ENCODE assay signal across 9 mouse cellular contexts in genomic region chr5:64610562-64611405, GRCm38 (mm10).
DNase-seq lines count a peak whose midpoint lies in the region; ATAC-seq and TF ChIP-seq lines count a peak whose summit lies in the region.
"Had no signal": no experiment of that assay in that cellular context is flagged by ENCODE, and none has a peak within 500 bp of the region (broad histone marks: within the 10 kb centered on the region; RNA-seq: fewer than 3 reads in every experiment).

No protein-coding gene starts in this region.

- intact Hi-C loops in left cerebral cortex, adult 2 months (cut with DNase I), result no loop called here

- peak; percentile 90 for ATAC-seq in embryonic facial prominence, embryonic 11.5 days (replicated peaks; ENCODE audit: insufficient number of reproducible peaks, low FRiP score, low TSS enrichment, low read depth)
- peak; percentile 92 for ATAC-seq in heart, embryonic 14.5 days (ENCODE audit: insufficient number of reproducible peaks, insufficient read depth, low FRiP score, low read depth)
- ATAC-seq in kidney, embryonic 15.5 days (replicated peaks; ENCODE audit: low FRiP score), result peak; percentile 96
- ATAC-seq in stomach, embryonic 14.5 days (ENCODE audit: insufficient number of reproducible peaks, insufficient read depth, low FRiP score, low read depth), result peak; percentile 91; the same call in 1 of the 2 replicates

- H3K27ac ChIP-seq in left cerebral cortex, adult 2 months, result peak overlapping the region; percentile 40; the same call in 1 of the 2 replicates
- peak overlapping the region; percentile 74 for H3K27ac ChIP-seq in embryonic facial prominence, embryonic 11.5 days (replicated peaks; ENCODE audit: low read depth, low read length)
- H3K27ac ChIP-seq in heart, embryonic 14.5 days (replicated peaks in 1 of 2; ENCODE audit: control insufficient read depth in 1 of 2, insufficient read depth in 1 of 2, low read depth in 2 of 2, low read length in 2 of 2), result peak overlapping the region; percentile 77 to 83
- peak overlapping the region; percentile 91 for H3K27ac ChIP-seq in kidney, embryonic 15.5 days
- H3K27ac ChIP-seq in stomach, embryonic 14.5 days (ENCODE audit: low read length), result peak overlapping the region; percentile 74; the same call in 1 of the 2 replicates

- no peaks in the 10 kb centered on the region for H3K9me3 ChIP-seq in embryonic facial prominence, embryonic 11.5 days (replicated peaks; ENCODE audit: control insufficient read depth, low read length)
- no peaks in the 10 kb centered on the region for H3K9me3 ChIP-seq in heart, embryonic 14.5 days (ENCODE audit: control insufficient read depth, low read length)
- no peaks in the 10 kb centered on the region for H3K9me3 ChIP-seq in kidney, embryonic 15.5 days (replicated peaks)
- no peaks in the 10 kb centered on the region for H3K9me3 ChIP-seq in stomach, embryonic 14.5 days (ENCODE audit: control insufficient read depth, low read depth, low read length)

- H3K27me3 ChIP-seq in embryonic facial prominence, embryonic 11.5 days (ENCODE audit: control insufficient read depth, insufficient read depth, low read length), result no peaks in the 10 kb centered on the region
- no peaks in the 10 kb centered on the region for H3K27me3 ChIP-seq in heart, embryonic 14.5 days (ENCODE audit: control insufficient read depth, insufficient read depth, low read length)
- H3K27me3 ChIP-seq in kidney, embryonic 15.5 days, result no peaks in the 10 kb centered on the region
- H3K27me3 ChIP-seq in stomach, embryonic 14.5 days (ENCODE audit: control insufficient read depth, insufficient read depth, low read length), result no peaks in the 10 kb centered on the region
- H3K27me3 ChIP-seq: CH12.LX had no signal

- no peaks in the 10 kb centered on the region; the same call in 1 of the 2 replicates for H3K4me1 ChIP-seq in embryonic facial prominence, embryonic 11.5 days (ENCODE audit: control insufficient read depth, insufficient read depth, low read length)
- peaks cover 11 to 17% of the 10 kb centered on the region in 2 experiments for H3K4me1 ChIP-seq in heart, embryonic 14.5 days (ENCODE audit: control insufficient read depth in 2 of 2, insufficient read depth in 2 of 2, low read length in 2 of 2)
- H3K4me1 ChIP-seq in kidney, embryonic 15.5 days, result peaks cover 19% of the 10 kb centered on the region
- H3K4me1 ChIP-seq in stomach, embryonic 14.5 days (ENCODE audit: control insufficient read depth, insufficient read depth, low read length), result peaks cover 17% of the 10 kb centered on the region

- WGBS in embryonic facial prominence, embryonic 11.5 days, result 10% methylated on average over 12 of the region's 13 CpGs
- WGBS in heart, embryonic 14.5 days, result 18% methylated on average over 12 of the region's 13 CpGs
- 16% methylated on average over 12 of the region's 13 CpGs for WGBS in kidney, embryonic 15.5 days
- WGBS in stomach, embryonic 14.5 days, result 15% methylated on average over 12 of the region's 13 CpGs

- no peak overlapping the region for H3K4me3 ChIP-seq in left cerebral cortex, adult 2 months
- H3K4me3 ChIP-seq in embryonic facial prominence, embryonic 11.5 days (ENCODE audit: low read depth, low read length), result no peak overlapping the region
- H3K4me3 ChIP-seq in heart, embryonic 14.5 days (ENCODE audit: control insufficient read depth in 1 of 2, insufficient read depth in 1 of 2, low read depth in 1 of 2, low read length in 2 of 2), result no peak overlapping the region
- no peak overlapping the region for H3K4me3 ChIP-seq in kidney, embryonic 15.5 days (replicated peaks)
- H3K4me3 ChIP-seq in stomach, embryonic 14.5 days (ENCODE audit: low read depth, low read length), result no peak overlapping the region

- H3K9ac ChIP-seq in embryonic facial prominence, embryonic 11.5 days (replicated peaks; ENCODE audit: low read length), result peak overlapping the region; percentile 11
- H3K9ac ChIP-seq in heart, embryonic 14.5 days (ENCODE audit: low read length), result peak overlapping the region; percentile 46; the same call in 1 of the 2 replicates
- no peak overlapping the region for H3K9ac ChIP-seq in kidney, embryonic 15.5 days
- no peak overlapping the region for H3K9ac ChIP-seq in stomach, embryonic 14.5 days (replicated peaks; ENCODE audit: low read depth, low read length)

- H3K36me3 ChIP-seq in embryonic facial prominence, embryonic 11.5 days (replicated peaks; ENCODE audit: control insufficient read depth, insufficient read depth, low read depth, low read length), result no peaks in the 10 kb centered on the region
- no peaks in the 10 kb centered on the region for H3K36me3 ChIP-seq in heart, embryonic 14.5 days (ENCODE audit: control insufficient read depth, insufficient read depth, low read length)
- H3K36me3 ChIP-seq in kidney, embryonic 15.5 days, result no peaks in the 10 kb centered on the region
- H3K36me3 ChIP-seq in stomach, embryonic 14.5 days (ENCODE audit: control insufficient read depth, insufficient read depth, low read length), result no peaks in the 10 kb centered on the region

- no peak for DNase-seq in left cerebral cortex, adult 2 months (ENCODE audit: extremely low spot score in 1 of 2, low spot score in 2 of 2)
- no peak for DNase-seq in left cerebral cortex, adult 8-10 months (ENCODE audit: low spot score in 2 of 2)
- peak; percentile 94 for DNase-seq in embryonic facial prominence, embryonic 11.5 days (ENCODE audit: low spot score)
- peak; percentile 93 for DNase-seq in lung, postnatal 10 days
- no peak for DNase-seq in layer of hippocampus, postnatal 25 days (ENCODE audit: extremely low spot score in 1 of 2, low spot score in 1 of 2)

- TF ChIP-seq CTCF in left cerebral cortex, adult 2 months (IDR thresholded peaks at IDR 0.05), result no peak

- H3K4me2 ChIP-seq in embryonic facial prominence, embryonic 11.5 days (ENCODE audit: low read depth, low read length), result no peak overlapping the region
- H3K4me2 ChIP-seq in heart, embryonic 14.5 days (ENCODE audit: low read length), result peak overlapping the region; percentile 36; the same call in 1 of the 2 replicates
- peak overlapping the region; percentile 19; the same call in 1 of the 2 replicates for H3K4me2 ChIP-seq in kidney, embryonic 15.5 days
- H3K4me2 ChIP-seq in stomach, embryonic 14.5 days (replicated peaks; ENCODE audit: low read depth, low read length), result 0 out of 2 replicates have a peak overlapping the region, but pooled peaks have one; percentile 6

Comparison
In these comparisons a context has a peak if more than half of its experiments do, and no peak if none do; other contexts are left out.
1. DNase-seq: peak in embryonic facial prominence, embryonic 11.5 days (single experiment) and lung, postnatal 10 days (single experiment); none in left cerebral cortex, adult 2 months (0 of 2), left cerebral cortex, adult 8-10 months (0 of 2) and layer of hippocampus, postnatal 25 days (0 of 2).
2. H3K27ac ChIP-seq: peak in every context shown above with its lines; median percentile 91 in kidney, embryonic 15.5 days; 80 in heart, embryonic 14.5 days; 74 in embryonic facial prominence, embryonic 11.5 days; 74 in stomach, embryonic 14.5 days; 40 in left cerebral cortex, adult 2 months.
3. H3K9ac ChIP-seq: peak in embryonic facial prominence, embryonic 11.5 days (single experiment) and heart, embryonic 14.5 days (single experiment); none in kidney, embryonic 15.5 days (single experiment) and stomach, embryonic 14.5 days (single experiment).
4. Peak in every context shown above with its lines, with median percentiles within 50 percentile points of each other: ATAC-seq.